In genomic region chrX:11491676-11492391, GRCm38 (mm10) we compare ENCODE assay signal across 9 mouse cellular contexts.
DNase-seq lines count a peak whose midpoint lies in the region; ATAC-seq and TF ChIP-seq lines count a peak whose summit lies in the region.
"Had no signal": no experiment of that assay in that cellular context is flagged by ENCODE, and none has a peak within 500 bp of the region (broad histone marks: within the 10 kb centered on the region; RNA-seq: fewer than 3 reads in every experiment).

No protein-coding gene starts in this region.

- no peak overlapping the region for H3K9ac ChIP-seq in limb, embryonic 11.5 days (ENCODE audit: low read length)

- no peaks in the 10 kb centered on the region for H3K9me3 ChIP-seq in forebrain, embryonic 10.5 days
- no peaks in the 10 kb centered on the region for H3K9me3 ChIP-seq in limb, embryonic 11.5 days (ENCODE audit: control insufficient read depth, low read length)

- H3K27ac ChIP-seq in forebrain, embryonic 10.5 days = peak overlapping the region; percentile 72
- H3K27ac ChIP-seq in limb, embryonic 11.5 days (replicated peaks; ENCODE audit: low read depth, low read length) = no peak overlapping the region
- H3K27ac ChIP-seq in olfactory bulb, adult 2 months (ENCODE audit: insufficient read depth, low read depth, low read length) = no peak overlapping the region
- H3K27ac ChIP-seq: macrophage had no signal

- H3K36me3 ChIP-seq in forebrain, embryonic 10.5 days (replicated peaks) = no peaks in the 10 kb centered on the region
- H3K36me3 ChIP-seq in limb, embryonic 11.5 days (ENCODE audit: control insufficient read depth, insufficient read depth, low read length) = no peaks in the 10 kb centered on the region

- peak overlapping the region; percentile 35 for H3K4me2 ChIP-seq in limb, embryonic 11.5 days (ENCODE audit: low read depth, severe bottlenecking)

- peak overlapping the region; percentile 35 for H3K4me3 ChIP-seq in forebrain, embryonic 10.5 days
- H3K4me3 ChIP-seq in limb, embryonic 11.5 days (ENCODE audit: low read depth, low read length) = no peak overlapping the region
- H3K4me3 ChIP-seq in olfactory bulb, adult 2 months (ENCODE audit: insufficient read depth, low read depth, low read length) = peak overlapping the region; percentile 20; the same call in 1 of the 2 replicates

- no peak for TF ChIP-seq POLR2A in olfactory bulb, adult 2 months (IDR thresholded peaks at IDR 0.05; ENCODE audit: insufficient read depth, low read depth, low read length)

- no peak for TF ChIP-seq CTCF in olfactory bulb, adult 2 months (IDR thresholded peaks at IDR 0.05; ENCODE audit: insufficient read depth, low read depth, low read length)

- no peak for ATAC-seq in limb, embryonic 11.5 days (ENCODE audit: insufficient number of reproducible peaks, low FRiP score, low TSS enrichment, low read depth)

- WGBS in forebrain, embryonic 10.5 days = 26% methylated on average over 32 of the region's 32 CpGs
- 27% methylated on average over 32 of the region's 32 CpGs for WGBS in limb, embryonic 11.5 days
- WGBS in olfactory bulb, adult 2 months = 33% methylated on average over 32 of the region's 32 CpGs

- H3K27me3 ChIP-seq in forebrain, embryonic 10.5 days (ENCODE audit: poor library complexity, severe bottlenecking) = peaks cover 97% of the 10 kb centered on the region
- H3K27me3 ChIP-seq in limb, embryonic 11.5 days (ENCODE audit: control insufficient read depth, insufficient read depth, low read length) = peaks cover 10% of the 10 kb centered on the region; the same call in 1 of the 2 replicates

- peaks cover 67% of the 10 kb centered on the region for H3K4me1 ChIP-seq in forebrain, embryonic 10.5 days
- H3K4me1 ChIP-seq in limb, embryonic 11.5 days (ENCODE audit: control insufficient read depth, insufficient read depth, low read length) = peaks cover 3% of the 10 kb centered on the region; the same call in 1 of the 2 replicates
- peaks cover 12% of the 10 kb centered on the region; the same call in 1 of the 2 replicates for H3K4me1 ChIP-seq in olfactory bulb, adult 2 months (ENCODE audit: control insufficient read depth, insufficient read depth, low read length)

- peak; percentile 25 for DNase-seq in kidney, postnatal 10 days
- DNase-seq in kidney, postnatal 36 days = no peak
- DNase-seq in forebrain, embryonic 10.5 days (ENCODE audit: extremely low spot score, low spot score) = no peak
- peak; percentile 28 for DNase-seq in limb, embryonic 11.5 days (ENCODE audit: low spot score)
- no peak for DNase-seq in gastrocnemius, postnatal 4 days (ENCODE audit: low spot score in 2 of 2)
- no peak for DNase-seq in natural killer cell, adult 2 months (ENCODE audit: low spot score in 2 of 2)
- DNase-seq in T-cell, adult 2 months (ENCODE audit: low spot score) = no peak

Comparison
In these comparisons a context has a peak if more than half of its experiments do, and no peak if none do; other contexts are left out.
1. DNase-seq: peak in kidney, postnatal 10 days (single experiment) and limb, embryonic 11.5 days (single experiment); none in kidney, postnatal 36 days (0 of 2), forebrain, embryonic 10.5 days (single experiment), gastrocnemius, postnatal 4 days (0 of 2), natural killer cell, adult 2 months (0 of 2) and T-cell, adult 2 months (single experiment).